Mouse (Mus musculus): ENCODE measurements around the gene Tnrc6b. TPM values are rescaled to one million over a fixed set of nuclear protein-coding genes. Genes with fewer than 3 reads are reported as not detected.
"Not testable (repeated sequence)": the region's sequence is repeated elsewhere in the genome, so short reads cannot be mapped to it uniquely, and the experiment has no call there.

Tnrc6b gene
- total and polyA plus RNA-seq, 3 experiments, result 14.2 to 146 (median 24.5) TPM

DNA sequence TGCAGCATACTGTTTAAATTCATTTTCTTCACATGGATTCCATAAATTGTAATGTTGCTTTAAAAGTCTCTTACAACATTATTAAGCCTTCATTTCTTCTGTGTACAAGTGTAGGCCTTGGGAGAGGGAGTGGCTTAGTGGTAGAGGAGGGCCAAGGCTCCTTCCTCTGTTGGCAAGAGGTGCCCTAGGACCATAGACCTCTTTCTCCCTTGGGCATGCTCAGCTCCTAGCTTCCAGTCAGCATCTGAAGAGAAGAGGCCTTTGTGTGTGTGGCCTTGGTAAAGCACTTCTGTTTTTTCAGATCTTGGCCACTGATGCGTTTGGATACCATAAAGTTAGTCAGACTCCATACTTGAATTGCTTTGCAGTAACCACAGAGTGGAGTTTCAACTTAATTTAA lies 133.1 kb downstream of the Tnrc6b start:
- peaks cover 18% of the 10 kb centered on the region for H3K4me1 ChIP-seq (ENCODE audit: insufficient read depth, low read depth, low read length)

DNA sequence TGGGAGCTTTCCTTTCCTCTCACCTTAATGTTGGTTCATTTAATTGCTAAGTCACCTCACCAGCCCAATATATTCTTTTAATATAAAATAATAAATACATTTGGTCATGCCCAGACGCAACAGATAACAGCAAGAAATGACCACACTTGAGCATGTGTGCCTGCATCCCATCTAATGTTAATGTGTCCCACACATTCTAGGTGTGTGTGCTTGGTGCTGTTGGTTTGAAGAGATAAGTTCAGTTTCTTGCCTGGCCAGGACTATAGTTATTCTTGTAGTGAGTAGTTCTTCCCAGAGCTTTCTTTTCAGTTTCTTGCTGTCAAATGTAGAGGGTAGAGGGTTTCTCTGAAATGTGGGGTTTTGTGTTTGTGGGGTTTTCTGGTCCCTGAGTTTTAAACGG lies 133.8 kb downstream of the Tnrc6b start:
- peaks cover 38% of the 10 kb centered on the region for H3K36me3 ChIP-seq (replicated peaks)
- H3K4me3 ChIP-seq (ENCODE audit: low read depth, low read length), result no peak overlapping the region
- peaks cover 11% of the 10 kb centered on the region for H3K4me1 ChIP-seq (ENCODE audit: insufficient read depth, low read depth, low read length)
- ATAC-seq (ENCODE audit: extremely low read depth, insufficient number of reproducible peaks, low FRiP score, poor library complexity, severe bottlenecking) (no peak), DNase-seq (ENCODE audit: low spot score) (no peak)
- TF ChIP-seq CTCF (IDR thresholded peaks at IDR 0.05; ENCODE audit: low read depth, low read length), result no peak
- TF ChIP-seq TAL1 (conservative IDR thresholded peaks at IDR 0.05; ENCODE audit: low read depth, low read length), result no peak
- no peak for TF ChIP-seq GATA1 (IDR thresholded peaks at IDR 0.05; ENCODE audit: borderline replicate concordance, low read length)
- TF ChIP-seq GATA2 (IDR thresholded peaks at IDR 0.05; ENCODE audit: borderline replicate concordance, low read depth, low read length), result no peak
- no peak for TF ChIP-seq POLR2AphosphoS5 (IDR thresholded peaks at IDR 0.05; ENCODE audit: insufficient replicate concordance, low read depth, low read length)
- no peaks in the 10 kb centered on the region for H3K27me3 ChIP-seq (ENCODE audit: insufficient read depth, low read length)
- H3K9me3 ChIP-seq (replicated peaks), result no peaks in the 10 kb centered on the region

More for the DNA sequence above, 133.1 kb downstream of the Tnrc6b start:
- Histone ChIP-seq H3K36me3 (replicated peaks) (peaks cover 38% of the 10 kb centered on the region), H3K27me3 (ENCODE audit: insufficient read depth, low read length) (no peaks in the 10 kb centered on the region), H3K9me3 (replicated peaks) (no peaks in the 10 kb centered on the region), H3K4me3 (ENCODE audit: low read depth, low read length) (no peak overlapping the region)
- no peak for ATAC-seq (ENCODE audit: extremely low read depth, insufficient number of reproducible peaks, low FRiP score, poor library complexity, severe bottlenecking)
- no peak for DNase-seq (ENCODE audit: low spot score)
- TF ChIP-seq CTCF (IDR thresholded peaks at IDR 0.05; ENCODE audit: low read depth, low read length), result no peak
- TF ChIP-seq GATA2 (IDR thresholded peaks at IDR 0.05; ENCODE audit: borderline replicate concordance, low read depth, low read length), result no peak
- TF ChIP-seq GATA1 (IDR thresholded peaks at IDR 0.05; ENCODE audit: borderline replicate concordance, low read length), result no peak
- no peak for TF ChIP-seq TAL1 (conservative IDR thresholded peaks at IDR 0.05; ENCODE audit: low read depth, low read length)
- no peak for TF ChIP-seq POLR2AphosphoS5 (IDR thresholded peaks at IDR 0.05; ENCODE audit: insufficient replicate concordance, low read depth, low read length)

DNA sequence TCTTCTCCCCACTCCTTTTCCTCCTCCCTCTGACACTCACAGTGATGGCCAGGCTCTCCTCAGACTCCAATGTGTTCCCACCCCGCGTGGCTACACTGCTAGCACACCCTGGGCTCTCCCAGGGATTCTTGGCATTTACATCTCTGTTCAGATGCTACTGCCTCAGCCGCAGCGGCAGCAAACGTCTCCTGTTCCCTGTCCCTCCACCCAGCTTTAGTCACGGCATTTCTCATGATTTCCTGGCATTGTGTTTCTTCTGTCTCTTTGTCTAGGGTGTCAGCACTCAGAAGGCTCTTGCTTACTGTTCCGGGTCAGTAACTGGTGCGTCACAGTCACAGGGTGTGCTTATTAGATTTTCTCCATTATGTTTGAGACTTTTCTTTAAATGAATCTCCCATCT lies 138.9 kb downstream of the Tnrc6b start:
- H3K9me3 ChIP-seq (replicated peaks), result no peaks in the 10 kb centered on the region
- no peaks in the 10 kb centered on the region for H3K27me3 ChIP-seq (ENCODE audit: insufficient read depth, low read length)
- H3K4me3 ChIP-seq (ENCODE audit: low read depth, low read length), result no peak overlapping the region
- ATAC-seq (ENCODE audit: extremely low read depth, insufficient number of reproducible peaks, low FRiP score, poor library complexity, severe bottlenecking), result no peak
- H3K36me3 ChIP-seq (replicated peaks), result peaks cover 50% of the 10 kb centered on the region
- DNase-seq (ENCODE audit: low spot score), result no peak
- peaks cover 15% of the 10 kb centered on the region for H3K4me1 ChIP-seq (ENCODE audit: insufficient read depth, low read depth, low read length)
- TF ChIP-seq POLR2AphosphoS5 (IDR thresholded peaks at IDR 0.05; ENCODE audit: insufficient replicate concordance, low read depth, low read length) (no peak), GATA1 (IDR thresholded peaks at IDR 0.05; ENCODE audit: borderline replicate concordance, low read length) (no peak), CTCF (IDR thresholded peaks at IDR 0.05; ENCODE audit: low read depth, low read length) (no peak), GATA2 (IDR thresholded peaks at IDR 0.05; ENCODE audit: borderline replicate concordance, low read depth, low read length) (no peak), TAL1 (conservative IDR thresholded peaks at IDR 0.05; ENCODE audit: low read depth, low read length) (no peak)

DNA sequence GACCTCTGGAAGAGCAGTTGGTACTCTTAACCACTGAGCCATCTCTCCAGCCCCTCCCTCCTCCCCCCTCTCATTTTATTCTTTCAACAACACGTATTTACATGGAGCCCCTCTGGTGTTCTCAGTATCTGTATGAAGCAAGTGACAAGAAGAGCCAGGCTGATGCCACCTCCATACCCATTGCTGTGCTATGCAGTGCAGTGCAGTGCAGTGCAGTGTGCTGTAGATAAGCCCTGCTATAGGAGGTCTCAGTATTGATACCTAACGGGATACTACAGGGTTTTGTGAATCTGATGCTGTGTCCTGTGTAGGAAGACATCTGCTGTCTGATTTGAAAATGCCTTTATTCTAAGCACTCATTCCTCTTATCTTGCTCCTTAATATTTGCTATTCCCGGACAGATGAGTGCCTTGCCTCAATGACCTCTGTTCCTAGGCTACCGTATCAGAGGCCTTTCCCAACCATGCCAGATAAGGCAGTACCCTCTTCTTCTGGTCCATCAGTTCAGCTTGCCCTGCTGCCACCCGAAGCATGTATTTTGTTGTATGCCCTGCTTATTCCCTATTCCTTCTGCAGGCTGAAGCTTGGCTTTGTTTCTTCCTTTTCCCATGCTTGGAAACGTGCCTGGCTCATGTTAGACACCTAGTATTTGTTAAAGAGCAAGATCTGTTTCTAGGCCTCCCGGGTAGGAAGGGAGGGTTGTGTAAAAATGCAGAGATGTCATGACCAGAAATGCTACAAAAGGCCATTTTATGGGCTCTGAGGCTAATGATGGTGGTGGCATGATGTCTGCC lies 139.8 kb downstream of the Tnrc6b start:
- ATAC-seq (ENCODE audit: extremely low read depth, insufficient number of reproducible peaks, low FRiP score, poor library complexity, severe bottlenecking), result no peak
- Histone ChIP-seq H3K27me3 (ENCODE audit: insufficient read depth, low read length) (no peaks in the 10 kb centered on the region), H3K36me3 (replicated peaks) (peaks cover 53% of the 10 kb centered on the region), H3K4me3 (ENCODE audit: low read depth, low read length) (no peak overlapping the region), H3K4me1 (ENCODE audit: insufficient read depth, low read depth, low read length) (peaks cover 15% of the 10 kb centered on the region), H3K9me3 (replicated peaks) (no peaks in the 10 kb centered on the region)
- no peak for TF ChIP-seq POLR2AphosphoS5 (IDR thresholded peaks at IDR 0.05; ENCODE audit: insufficient replicate concordance, low read depth, low read length)
- no peak for TF ChIP-seq TAL1 (conservative IDR thresholded peaks at IDR 0.05; ENCODE audit: low read depth, low read length)
- TF ChIP-seq GATA1 (IDR thresholded peaks at IDR 0.05; ENCODE audit: borderline replicate concordance, low read length), result no peak
- no peak for TF ChIP-seq GATA2 (IDR thresholded peaks at IDR 0.05; ENCODE audit: borderline replicate concordance, low read depth, low read length)
- no peak for TF ChIP-seq CTCF (IDR thresholded peaks at IDR 0.05; ENCODE audit: low read depth, low read length)
- no peak for DNase-seq (ENCODE audit: low spot score)

DNA sequence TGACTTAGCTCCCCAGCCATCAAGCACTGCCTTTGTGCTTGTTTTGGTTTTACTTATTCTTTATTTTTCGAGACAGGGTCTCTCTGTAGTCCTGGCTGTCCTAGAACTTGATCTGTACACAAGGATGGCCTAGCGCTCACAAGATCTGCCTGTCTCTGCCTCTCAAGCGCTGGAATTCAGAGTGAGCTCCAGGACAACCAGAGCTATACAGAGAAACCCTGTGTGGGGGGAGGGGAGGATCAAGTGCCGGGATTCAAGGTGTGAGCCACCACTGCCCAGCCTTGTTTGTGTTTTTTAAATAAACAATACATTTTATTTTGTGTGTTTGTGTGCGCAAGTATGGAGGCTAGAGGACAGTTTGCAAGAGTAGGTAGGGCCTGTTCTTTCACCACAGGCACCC lies 141.0 kb downstream of the Tnrc6b start:
- peaks cover 15% of the 10 kb centered on the region for H3K4me1 ChIP-seq (ENCODE audit: insufficient read depth, low read depth, low read length)
- TF ChIP-seq CTCF (IDR thresholded peaks at IDR 0.05; ENCODE audit: low read depth, low read length) (no peak), POLR2AphosphoS5 (IDR thresholded peaks at IDR 0.05; ENCODE audit: insufficient replicate concordance, low read depth, low read length) (no peak), TAL1 (conservative IDR thresholded peaks at IDR 0.05; ENCODE audit: low read depth, low read length) (no peak), GATA1 (IDR thresholded peaks at IDR 0.05; ENCODE audit: borderline replicate concordance, low read length) (no peak), GATA2 (IDR thresholded peaks at IDR 0.05; ENCODE audit: borderline replicate concordance, low read depth, low read length) (no peak)
- no peaks in the 10 kb centered on the region for H3K27me3 ChIP-seq (ENCODE audit: insufficient read depth, low read length)
- peaks cover 53% of the 10 kb centered on the region for H3K36me3 ChIP-seq (replicated peaks)
- H3K9me3 ChIP-seq (replicated peaks), result no peaks in the 10 kb centered on the region
- no peak for DNase-seq (ENCODE audit: low spot score)
- no peak overlapping the region for H3K4me3 ChIP-seq (ENCODE audit: low read depth, low read length)
- ATAC-seq (ENCODE audit: extremely low read depth, insufficient number of reproducible peaks, low FRiP score, poor library complexity, severe bottlenecking), result no peak

DNA sequence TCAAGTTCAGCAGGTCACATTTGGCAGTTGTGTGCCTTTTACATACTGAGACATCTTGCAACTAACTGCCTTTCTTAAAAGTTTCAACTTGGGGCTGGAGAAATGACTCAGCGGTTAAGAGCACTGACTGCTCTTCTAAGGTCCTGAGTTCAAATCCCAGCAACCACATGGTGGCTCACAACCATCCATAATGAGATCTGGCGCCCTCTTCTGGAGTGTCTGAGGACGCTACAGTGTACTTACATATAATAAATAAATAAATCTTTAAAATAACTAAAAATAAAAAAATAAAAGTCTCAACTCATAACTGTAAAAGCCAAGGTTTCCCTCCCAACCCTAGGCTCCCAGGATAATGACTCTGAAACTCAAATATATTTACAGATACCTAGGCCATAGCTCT lies 141.4 kb downstream of the Tnrc6b start:
- peaks cover 15% of the 10 kb centered on the region for H3K4me1 ChIP-seq (ENCODE audit: insufficient read depth, low read depth, low read length)
- H3K27me3 ChIP-seq (ENCODE audit: insufficient read depth, low read length); H3K4me3 ChIP-seq (ENCODE audit: low read depth, low read length); DNase-seq (ENCODE audit: low spot score); H3K9me3 ChIP-seq (replicated peaks); ATAC-seq (ENCODE audit: extremely low read depth, insufficient number of reproducible peaks, low FRiP score, poor library complexity, severe bottlenecking): not testable (repeated sequence)
- H3K36me3 ChIP-seq (replicated peaks), result peaks cover 51% of the 10 kb centered on the region
